Mouse (Mus musculus): ENCODE measurements at regions not wholly inside any gene's neighbourhood (a gene's known extent, or its start where the extent isn't known, plus 50 kb on each side); places are given as distances from the start of the nearest gene placed in this dataset.
"Not testable (repeated sequence)": the region's sequence is repeated elsewhere in the genome, so short reads cannot be mapped to it uniquely, and the experiment has no call there.

GRCm38 (mm10) chr12:69464906-69465305 is 92.6 kb upstream of the Gm9887 start:
- no peaks in the 10 kb centered on the region for H3K27me3 ChIP-seq (ENCODE audit: control insufficient read depth, insufficient read depth, low read length)
- no peak overlapping the region for H3K27ac ChIP-seq (ENCODE audit: low read depth, low read length)
- H3K36me3 ChIP-seq (ENCODE audit: control insufficient read depth, insufficient read depth, low read length): no peaks in the 10 kb centered on the region
- 0 out of 2 replicates have a peak, but pooled peaks cover 7% of the 10 kb centered on the region for H3K4me1 ChIP-seq (ENCODE audit: control insufficient read depth, insufficient read depth, low read length)
- H3K4me3 ChIP-seq (ENCODE audit: low read length): no peak overlapping the region
- ATAC-seq (ENCODE audit: low FRiP score, low TSS enrichment): no peak
- no peak overlapping the region for H3K9ac ChIP-seq (ENCODE audit: low read depth, low read length)
- 85% methylated on average over 8 of the region's 8 CpGs for WGBS
- H3K9me3 ChIP-seq (ENCODE audit: control insufficient read depth, low read length): no peaks in the 10 kb centered on the region
- no peak overlapping the region for H3K4me2 ChIP-seq (replicated peaks; ENCODE audit: low read depth, low read length)

DNA sequence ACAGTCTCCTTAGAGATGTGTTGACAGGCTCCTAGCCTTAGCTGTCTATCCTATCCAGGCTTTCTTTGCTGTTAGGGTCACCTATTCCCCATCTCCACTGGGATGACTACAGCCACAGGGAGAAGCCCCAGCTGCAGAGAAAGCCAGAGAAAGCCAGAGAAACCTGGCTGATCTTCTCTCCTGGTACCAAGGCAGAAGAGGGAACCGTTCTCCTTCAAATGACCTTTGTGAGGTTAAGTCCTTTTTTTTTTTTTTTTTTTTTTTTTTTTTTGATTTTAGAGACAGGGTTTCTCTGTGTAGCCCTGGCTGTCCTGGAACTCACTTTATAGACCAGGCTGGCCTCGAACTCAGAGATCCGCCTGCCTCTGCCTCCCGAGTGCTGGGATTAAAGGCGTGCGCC is 91.1 kb upstream of the Gm9887 start:
- H3K27me3 ChIP-seq (ENCODE audit: control insufficient read depth, insufficient read depth, low read length); H3K27ac ChIP-seq (ENCODE audit: low read depth, low read length); H3K9me3 ChIP-seq (ENCODE audit: control insufficient read depth, low read length); H3K36me3 ChIP-seq (ENCODE audit: control insufficient read depth, insufficient read depth, low read length); H3K9ac ChIP-seq (ENCODE audit: low read depth, low read length); H3K4me2 ChIP-seq (replicated peaks; ENCODE audit: low read depth, low read length); H3K4me3 ChIP-seq (ENCODE audit: low read length); ATAC-seq (ENCODE audit: low FRiP score, low TSS enrichment): not testable (repeated sequence)
- 0 out of 2 replicates have a peak, but pooled peaks cover 11% of the 10 kb centered on the region for H3K4me1 ChIP-seq (ENCODE audit: control insufficient read depth, insufficient read depth, low read length)
- 88% methylated on average over 6 of the region's 6 CpGs for WGBS

DNA sequence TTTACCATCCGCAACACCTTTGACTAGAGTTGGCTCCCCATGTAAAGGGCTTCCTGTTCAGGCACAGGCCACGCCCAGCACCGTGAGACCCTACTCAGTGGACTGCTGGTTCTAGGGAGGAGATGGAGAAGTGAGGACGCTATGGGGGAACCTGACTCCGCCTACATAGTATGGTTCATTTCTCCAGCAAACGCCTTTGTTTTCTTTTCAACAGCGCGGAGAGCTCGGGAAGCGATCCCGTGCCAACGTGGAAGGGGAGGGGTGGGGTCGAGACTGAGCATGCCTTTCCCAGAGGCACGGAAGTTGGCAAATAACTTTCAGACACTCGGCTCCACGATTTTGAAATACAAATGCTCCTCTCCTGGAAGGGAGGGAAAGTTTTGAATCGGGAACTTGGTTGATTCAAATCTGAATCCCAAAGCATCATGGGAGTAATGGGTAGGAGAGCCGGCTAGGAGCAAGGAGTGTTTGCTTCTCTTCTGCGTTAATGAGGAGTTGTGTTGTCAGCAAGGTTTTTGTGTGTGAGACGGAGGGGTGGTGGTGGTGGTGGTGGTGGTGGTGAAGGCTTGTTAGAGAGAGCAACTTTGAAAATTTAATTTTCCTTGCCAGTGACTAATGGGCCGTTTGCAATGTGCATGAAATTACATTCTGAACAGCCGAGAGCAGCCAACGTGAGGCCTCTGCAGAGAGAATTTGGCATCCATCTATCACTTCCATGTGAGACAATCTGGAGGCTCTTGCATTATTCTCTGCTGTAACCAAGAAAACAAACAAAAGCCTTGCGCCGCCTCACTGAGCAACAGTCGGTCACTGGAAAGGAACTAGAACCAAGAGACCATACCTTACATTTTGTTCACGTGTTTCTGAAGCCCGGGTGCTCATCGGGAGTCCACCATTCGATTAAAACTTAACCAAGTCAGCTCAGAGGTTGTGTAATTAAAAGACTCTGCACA is 89.9 kb upstream of the Gm9887 start:
- Histone ChIP-seq H3K9ac (ENCODE audit: low read depth, low read length) (peak overlapping the region; percentile 56), H3K36me3 (ENCODE audit: control insufficient read depth, insufficient read depth, low read length) (no peaks in the 10 kb centered on the region), H3K4me1 (ENCODE audit: control insufficient read depth, insufficient read depth, low read length) (0 out of 2 replicates have a peak, but pooled peaks cover 12% of the 10 kb centered on the region), H3K9me3 (ENCODE audit: control insufficient read depth, low read length) (no peaks in the 10 kb centered on the region), H3K4me2 (replicated peaks; ENCODE audit: low read depth, low read length) (peak overlapping the region; percentile 48), H3K27me3 (ENCODE audit: control insufficient read depth, insufficient read depth, low read length) (no peaks in the 10 kb centered on the region), H3K4me3 (ENCODE audit: low read length) (peak overlapping the region; percentile 36), H3K27ac (ENCODE audit: low read depth, low read length) (peak overlapping the region; percentile 88)
- 18% methylated on average over 30 of the region's 30 CpGs for WGBS
- peak; percentile 94 for ATAC-seq (ENCODE audit: low FRiP score, low TSS enrichment)

- Histone ChIP-seq H3K4me2 (replicated peaks; ENCODE audit: low read depth, low read length) (no peak overlapping the region), H3K27ac (ENCODE audit: low read depth, low read length) (no peak overlapping the region), H3K27me3 (ENCODE audit: control insufficient read depth, insufficient read depth, low read length) (no peaks in the 10 kb centered on the region), H3K36me3 (ENCODE audit: control insufficient read depth, insufficient read depth, low read length) (no peaks in the 10 kb centered on the region), H3K4me3 (ENCODE audit: low read length) (no peak overlapping the region), H3K9ac (ENCODE audit: low read depth, low read length) (no peak overlapping the region), H3K4me1 (ENCODE audit: control insufficient read depth, insufficient read depth, low read length) (0 out of 2 replicates have a peak, but pooled peaks cover 12% of the 10 kb centered on the region), H3K9me3 (ENCODE audit: control insufficient read depth, low read length) (no peaks in the 10 kb centered on the region)
- no peak for ATAC-seq (ENCODE audit: low FRiP score, low TSS enrichment)
- 52% methylated on average over 3 of the region's 3 CpGs for WGBS
These were observed 88.4 kb upstream of the Gm9887 start for GRCm38 (mm10) chr12:69460552-69461079.

- ATAC-seq (ENCODE audit: low FRiP score, low TSS enrichment): no peak
- Histone ChIP-seq H3K4me3 (ENCODE audit: low read length) (no peak overlapping the region), H3K36me3 (ENCODE audit: control insufficient read depth, insufficient read depth, low read length) (no peaks in the 10 kb centered on the region), H3K4me1 (ENCODE audit: control insufficient read depth, insufficient read depth, low read length) (0 out of 2 replicates have a peak, but pooled peaks cover 12% of the 10 kb centered on the region), H3K9me3 (ENCODE audit: control insufficient read depth, low read length) (no peaks in the 10 kb centered on the region), H3K9ac (ENCODE audit: low read depth, low read length) (no peak overlapping the region), H3K27me3 (ENCODE audit: control insufficient read depth, insufficient read depth, low read length) (no peaks in the 10 kb centered on the region), H3K27ac (ENCODE audit: low read depth, low read length) (no peak overlapping the region; the same call in 1 of the 2 replicates), H3K4me2 (replicated peaks; ENCODE audit: low read depth, low read length) (no peak overlapping the region; the same call in 1 of the 2 replicates)
- WGBS: 44% methylated on average over 14 of the region's 14 CpGs
These were observed 86.0 kb upstream of the Gm9887 start for GRCm38 (mm10) chr12:69458170-69458841.

DNA sequence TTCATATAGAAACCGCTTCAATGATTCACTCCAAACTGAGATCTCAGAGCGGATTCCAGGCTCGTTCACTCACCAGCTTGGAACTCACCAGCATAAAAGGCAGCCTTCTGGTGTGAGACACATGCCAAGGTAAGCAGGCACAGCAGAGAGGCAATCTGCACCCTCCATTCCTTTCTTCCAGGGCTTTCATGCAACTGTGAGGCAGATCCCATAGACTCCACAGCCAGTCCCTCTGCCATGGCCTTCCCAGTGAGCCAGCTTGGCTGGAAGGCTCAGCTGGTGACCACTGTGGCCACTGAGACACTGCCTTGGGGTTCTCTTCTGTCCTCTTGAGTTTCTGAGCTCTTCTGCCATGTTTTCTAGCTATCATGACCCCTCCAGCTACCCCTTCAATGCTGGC is 84.5 kb upstream of the Gm9887 start:
- Histone ChIP-seq H3K27ac (ENCODE audit: low read depth, low read length) (no peak overlapping the region), H3K27me3 (ENCODE audit: control insufficient read depth, insufficient read depth, low read length) (no peaks in the 10 kb centered on the region), H3K9me3 (ENCODE audit: control insufficient read depth, low read length) (no peaks in the 10 kb centered on the region), H3K36me3 (ENCODE audit: control insufficient read depth, insufficient read depth, low read length) (no peaks in the 10 kb centered on the region), H3K9ac (ENCODE audit: low read depth, low read length) (no peak overlapping the region), H3K4me2 (replicated peaks; ENCODE audit: low read depth, low read length) (no peak overlapping the region), H3K4me3 (ENCODE audit: low read length) (no peak overlapping the region), H3K4me1 (ENCODE audit: control insufficient read depth, insufficient read depth, low read length) (0 out of 2 replicates have a peak, but pooled peaks cover 10% of the 10 kb centered on the region)
- no peak for ATAC-seq (ENCODE audit: low FRiP score, low TSS enrichment)
- WGBS: 87% methylated on average over 3 of the region's 3 CpGs

GRCm38 (mm10) chr12:69456116-69456515 is 83.9 kb upstream of the Gm9887 start:
- no peaks in the 10 kb centered on the region for H3K9me3 ChIP-seq (ENCODE audit: control insufficient read depth, low read length)
- no peak for ATAC-seq (ENCODE audit: low FRiP score, low TSS enrichment)
- no peak overlapping the region for H3K9ac ChIP-seq (ENCODE audit: low read depth, low read length)
- WGBS: 86% methylated on average over 12 of the region's 12 CpGs
- H3K36me3 ChIP-seq (ENCODE audit: control insufficient read depth, insufficient read depth, low read length): no peaks in the 10 kb centered on the region
- no peak overlapping the region for H3K4me2 ChIP-seq (replicated peaks; ENCODE audit: low read depth, low read length)
- 0 out of 2 replicates have a peak, but pooled peaks cover 5% of the 10 kb centered on the region for H3K4me1 ChIP-seq (ENCODE audit: control insufficient read depth, insufficient read depth, low read length)
- no peak overlapping the region for H3K27ac ChIP-seq (ENCODE audit: low read depth, low read length)
- H3K27me3 ChIP-seq (ENCODE audit: control insufficient read depth, insufficient read depth, low read length): no peaks in the 10 kb centered on the region
- no peak overlapping the region for H3K4me3 ChIP-seq (ENCODE audit: low read length)

- ATAC-seq (ENCODE audit: low FRiP score, low TSS enrichment): no peak
- Histone ChIP-seq H3K9ac (ENCODE audit: low read depth, low read length) (no peak overlapping the region), H3K36me3 (ENCODE audit: control insufficient read depth, insufficient read depth, low read length) (no peaks in the 10 kb centered on the region), H3K9me3 (ENCODE audit: control insufficient read depth, low read length) (no peaks in the 10 kb centered on the region), H3K27me3 (ENCODE audit: control insufficient read depth, insufficient read depth, low read length) (no peaks in the 10 kb centered on the region), H3K4me1 (ENCODE audit: control insufficient read depth, insufficient read depth, low read length) (0 out of 2 replicates have a peak, but pooled peaks cover 5% of the 10 kb centered on the region), H3K4me3 (ENCODE audit: low read length) (no peak overlapping the region), H3K4me2 (replicated peaks; ENCODE audit: low read depth, low read length) (no peak overlapping the region), H3K27ac (ENCODE audit: low read depth, low read length) (no peak overlapping the region)
- WGBS: 80% methylated on average over 5 of the region's 5 CpGs
These were observed 83.3 kb upstream of the Gm9887 start for GRCm38 (mm10) chr12:69455566-69455965.
